Mouse (Mus musculus) ZHBTc4 (cell line): Measurements from ENCODE around the gene Nr4a3.

Experiments
- DNase-seq: peaks from one replicate; pipeline ENCODE4 v3.0.0-alpha.2; 2011; ENCODE audit warnings: low read depth, low spot score

Nr4a3 gene

GRCm38 (mm10) chr4:48110331-48110730 lies 65.4 kb downstream of the Nr4a3 start:
- no peak for DNase-seq

- peak; percentile 24 for DNase-seq
Observed at GRCm38 (mm10) chr4:48116191-48116590, 71.2 kb downstream of the Nr4a3 start.

GRCm38 (mm10) chr4:48124416-48124772 lies 79.4 kb downstream of the Nr4a3 start:
- no peak for DNase-seq

DNA sequence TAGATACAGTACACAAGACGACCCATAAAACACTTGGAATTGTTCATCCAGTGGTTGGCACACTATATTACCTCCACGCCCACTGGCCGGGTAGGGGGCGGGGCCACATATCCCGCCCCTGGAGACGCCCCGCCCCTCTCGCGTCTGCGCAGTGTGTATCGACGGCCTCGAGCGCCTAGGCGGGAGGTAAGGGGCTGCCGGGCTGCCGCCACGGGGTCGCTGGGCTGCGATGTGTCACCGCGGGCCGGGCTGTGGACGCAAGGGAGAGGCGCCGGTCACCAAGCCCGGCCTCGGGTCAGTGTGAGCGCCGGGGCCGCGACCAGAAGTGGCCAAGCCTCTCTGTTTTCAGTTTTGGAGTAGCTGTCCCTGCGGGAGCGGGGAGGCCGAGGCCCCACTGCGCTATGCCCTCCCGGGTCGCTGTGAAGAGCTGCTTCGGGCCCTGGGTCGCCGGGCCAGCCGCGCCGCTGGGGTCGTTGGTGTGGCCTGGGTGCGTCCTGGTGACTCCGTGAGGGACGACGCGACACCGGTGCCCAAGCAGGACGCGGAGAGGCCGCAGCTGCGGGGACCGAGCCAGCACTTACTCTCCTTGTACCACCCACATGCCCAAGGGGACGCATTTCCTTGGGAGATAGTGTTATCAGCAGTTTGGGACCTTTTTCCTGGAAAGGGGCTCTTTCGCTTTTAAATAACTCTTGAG lies 80.0 kb downstream of the Nr4a3 start, which contains the start of gene Stx17:
Gene Stx17, plus strand, starts transcription at position 143 of the 697 bp plus-strand sequence.
- DNase-seq = peak; percentile 91

- DNase-seq = no peak
Observed at GRCm38 (mm10) chr4:48130314-48130713, 85.4 kb downstream of the Nr4a3 start.

DNA sequence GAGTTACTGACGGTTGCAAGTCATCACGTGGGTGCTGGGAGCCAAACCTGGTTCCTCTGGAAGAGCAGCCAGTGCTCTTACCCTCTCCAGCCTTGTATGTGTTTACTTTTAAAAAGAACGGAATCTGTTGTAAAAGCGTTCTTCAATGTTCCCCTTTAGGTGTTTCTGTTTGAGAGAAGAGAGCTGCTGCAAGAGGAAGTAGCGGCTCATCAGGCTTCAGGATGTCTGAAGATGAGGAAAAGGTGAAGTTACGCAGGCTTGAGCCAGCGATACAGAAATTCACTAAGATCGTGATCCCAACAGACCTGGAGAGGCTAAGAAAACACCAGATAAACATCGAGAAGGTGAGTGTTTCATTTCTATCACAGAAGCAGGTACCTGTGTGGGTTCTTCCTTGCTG lies 86.7 kb downstream of the Nr4a3 start:
- DNase-seq = no peak

DNA sequence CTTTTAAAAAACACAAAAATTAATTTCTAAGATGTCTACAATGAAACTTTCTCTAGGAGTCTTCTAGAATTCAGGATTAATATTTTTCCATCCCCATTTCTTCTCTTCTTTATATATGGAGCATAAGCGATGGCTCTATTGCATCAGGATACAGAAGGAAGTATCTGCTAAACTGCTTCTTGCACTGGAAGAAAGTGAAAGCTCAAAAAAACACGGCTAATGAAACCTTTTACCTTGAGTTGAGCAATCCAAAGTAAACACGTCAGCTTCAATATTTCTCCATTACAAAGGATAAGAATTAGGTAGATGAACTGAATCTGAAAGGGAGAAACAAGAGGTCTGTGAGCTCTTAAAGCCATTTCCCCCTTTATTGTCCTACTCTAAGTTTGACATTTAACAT lies 87.8 kb downstream of the Nr4a3 start:
- DNase-seq = peak; percentile 24
